Mouse (Mus musculus): ENCODE results near the gene Dlgap4.

Dlgap4 gene

DNA sequence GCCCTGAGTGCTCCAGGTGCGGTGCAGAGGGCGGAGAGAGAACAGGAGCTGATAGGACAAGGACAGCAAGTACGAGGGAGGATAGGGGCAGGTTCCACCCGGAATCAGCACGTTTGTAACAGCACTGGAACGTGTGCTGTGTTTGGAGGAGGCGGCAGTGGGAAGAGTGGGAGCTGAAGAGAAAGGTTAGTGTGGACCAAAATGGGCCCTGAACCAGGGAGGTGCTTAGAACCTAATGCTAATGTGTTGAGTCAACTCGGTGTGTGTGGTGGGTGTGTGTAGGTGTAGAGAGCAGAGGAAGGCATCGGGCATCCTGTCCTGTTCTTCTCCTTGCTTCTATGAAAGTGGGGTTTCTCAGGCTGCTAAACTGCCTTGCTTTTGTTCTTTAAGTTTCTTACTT, 127.8 kb downstream of the Dlgap4 start:
- no peak for DNase-seq (ENCODE audit: low read depth)

DNA sequence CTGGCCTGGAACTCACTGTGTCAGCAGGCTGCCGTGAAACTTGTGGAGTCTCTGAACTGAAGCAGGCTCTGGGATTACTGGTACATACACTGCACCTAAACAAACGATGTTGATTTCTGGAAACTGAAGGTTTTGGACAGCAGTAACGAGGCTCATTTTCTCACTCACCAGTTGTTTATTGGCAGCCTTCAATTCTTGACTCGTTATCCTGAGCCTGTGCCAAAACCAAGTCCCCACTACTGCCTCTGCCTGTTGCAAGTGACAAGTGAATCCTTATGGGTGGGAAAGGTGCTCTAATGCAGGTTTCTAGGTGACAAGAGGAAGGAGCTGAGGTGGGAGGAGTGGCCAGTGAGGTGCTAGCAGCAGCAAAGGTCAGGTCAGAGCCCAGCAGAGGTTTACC, 128.5 kb downstream of the Dlgap4 start:
- no peak for DNase-seq (ENCODE audit: low read depth)

DNA sequence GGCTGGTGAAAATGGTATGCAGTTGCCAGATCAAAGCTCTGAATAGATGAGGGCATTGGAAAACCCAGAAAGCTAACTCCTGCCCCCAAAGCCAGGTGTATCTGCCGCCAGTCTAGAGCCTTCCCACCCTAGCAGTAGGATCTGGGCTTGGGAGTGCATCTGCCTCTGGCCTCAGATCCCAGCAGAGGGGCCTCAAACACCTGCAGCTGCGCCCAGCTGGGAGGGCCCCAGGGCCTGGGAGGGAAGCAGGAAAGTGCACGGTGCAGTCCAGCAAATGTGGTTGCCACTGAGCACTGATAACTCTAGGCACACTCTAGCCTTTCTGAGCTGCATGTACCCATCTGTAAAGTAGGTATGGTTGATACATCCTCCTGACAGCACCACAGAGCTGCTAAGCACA, 129.7 kb downstream of the Dlgap4 start:
- DNase-seq (ENCODE audit: low read depth): no peak

DNA sequence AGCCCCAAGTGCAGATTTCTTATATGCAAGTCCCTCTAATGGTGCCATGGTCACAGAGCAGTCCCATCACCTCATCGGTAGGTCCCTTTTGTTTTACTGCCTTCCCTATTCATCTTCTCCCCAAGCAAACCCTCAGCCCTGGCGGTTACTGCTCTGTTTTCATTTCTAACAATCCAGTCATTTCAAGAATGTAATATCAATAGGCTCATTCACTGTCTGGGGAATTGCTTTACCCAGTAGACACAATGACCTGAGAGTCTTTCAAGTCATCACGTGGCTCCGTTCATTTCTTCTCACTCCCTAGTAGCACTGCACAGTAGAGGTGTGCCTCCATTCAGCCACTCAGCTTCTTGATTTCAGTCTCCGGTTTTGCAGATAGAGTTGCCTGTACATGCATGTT, 130.9 kb downstream of the Dlgap4 start:
- DNase-seq (ENCODE audit: low read depth): no peak

DNA sequence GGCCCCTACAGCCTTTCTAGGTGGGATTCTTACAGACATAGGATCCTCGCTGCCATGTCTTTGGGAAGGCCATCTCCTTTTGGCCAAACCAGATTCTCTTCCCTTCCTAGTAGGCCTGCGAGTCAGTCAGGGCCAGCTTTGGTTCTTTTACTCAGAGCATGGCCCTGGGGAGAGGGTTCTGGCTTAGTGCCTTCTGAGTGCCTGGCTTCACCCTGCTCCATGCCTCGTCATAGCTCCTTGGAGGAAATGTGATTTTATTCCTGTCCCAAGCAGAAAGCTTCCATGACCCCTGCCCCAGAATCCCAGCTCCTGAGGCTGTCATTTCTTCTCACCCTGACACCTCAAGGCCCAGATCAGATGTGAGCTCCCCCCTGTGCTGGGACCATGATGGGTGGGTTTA, 133.8 kb downstream of the Dlgap4 start:
- no peak for DNase-seq (ENCODE audit: low read depth)

DNA sequence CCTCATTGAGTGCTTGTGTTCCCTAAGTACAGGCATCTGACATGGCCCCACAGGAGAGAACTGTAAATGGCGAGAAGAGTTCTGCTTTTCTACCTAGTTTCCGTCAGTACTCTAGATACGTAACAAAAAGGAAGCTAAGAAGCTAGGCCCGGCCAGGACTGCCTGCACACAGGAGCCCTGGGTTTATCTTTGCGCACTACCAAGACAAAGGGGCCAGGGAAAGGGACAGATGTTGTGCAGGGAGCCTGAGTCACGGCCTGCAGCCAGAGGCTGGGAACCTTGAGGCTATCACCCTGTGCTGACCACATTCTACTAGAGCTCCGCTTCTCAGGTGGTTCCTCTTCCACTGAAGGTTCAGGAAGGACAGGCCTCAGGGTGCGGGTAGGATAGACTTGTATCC, 136.2 kb downstream of the Dlgap4 start:
- no peak for DNase-seq (ENCODE audit: low read depth)

DNA sequence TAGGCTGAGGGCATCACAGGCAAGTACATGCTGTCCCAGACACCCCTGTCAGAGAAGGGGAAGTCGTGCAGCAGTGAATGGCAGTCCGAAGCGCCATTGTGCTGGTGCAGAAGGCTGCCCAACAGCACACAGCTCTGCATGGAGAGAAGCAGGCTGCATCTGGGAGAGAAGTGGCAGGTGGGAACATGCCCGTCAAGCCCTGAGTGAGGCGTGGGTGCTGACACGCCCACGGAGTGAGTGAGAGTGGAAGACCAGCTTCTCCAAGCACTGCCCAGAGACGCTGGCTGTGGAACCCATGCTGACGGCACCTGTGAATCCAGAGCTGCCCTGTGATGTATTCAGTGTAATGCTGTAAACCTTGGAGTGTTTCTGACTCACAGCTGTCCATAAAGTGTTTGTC, 143.4 kb downstream of the Dlgap4 start:
- DNase-seq (ENCODE audit: low read depth): no peak

DNA sequence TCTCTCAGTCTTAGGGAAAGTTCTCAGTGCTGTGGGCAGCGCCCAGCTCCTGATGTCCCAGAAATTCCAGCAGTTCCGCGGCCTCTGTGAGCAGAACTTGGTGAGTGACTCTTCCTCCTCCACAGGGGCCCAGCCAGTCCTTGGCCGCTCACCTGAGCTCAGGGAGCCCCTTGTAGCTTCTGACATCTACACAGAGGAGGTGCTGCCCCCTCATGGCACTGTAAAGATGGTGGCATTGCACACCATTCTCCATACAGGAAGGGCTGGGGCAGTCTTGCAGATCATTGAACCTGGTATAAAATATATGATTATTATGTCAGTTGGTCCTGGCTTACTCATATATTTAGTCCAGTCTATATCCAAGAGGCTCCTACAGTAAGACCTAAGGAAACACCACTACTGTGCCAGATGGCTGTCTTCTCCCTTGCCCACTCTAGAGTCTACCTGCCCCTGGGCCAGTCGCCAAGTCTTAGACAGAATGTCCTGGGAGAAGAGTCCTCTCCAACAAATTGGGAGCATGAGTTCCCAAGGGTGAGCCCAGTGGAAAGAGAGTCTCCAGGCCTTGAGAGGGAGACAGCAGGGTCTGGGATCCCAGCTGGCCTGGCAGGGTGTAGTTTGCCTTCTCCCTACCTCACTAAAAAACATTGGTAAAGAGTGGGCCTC, 147.5 kb downstream of the Dlgap4 start:
- no peak for DNase-seq (ENCODE audit: low read depth)

DNA sequence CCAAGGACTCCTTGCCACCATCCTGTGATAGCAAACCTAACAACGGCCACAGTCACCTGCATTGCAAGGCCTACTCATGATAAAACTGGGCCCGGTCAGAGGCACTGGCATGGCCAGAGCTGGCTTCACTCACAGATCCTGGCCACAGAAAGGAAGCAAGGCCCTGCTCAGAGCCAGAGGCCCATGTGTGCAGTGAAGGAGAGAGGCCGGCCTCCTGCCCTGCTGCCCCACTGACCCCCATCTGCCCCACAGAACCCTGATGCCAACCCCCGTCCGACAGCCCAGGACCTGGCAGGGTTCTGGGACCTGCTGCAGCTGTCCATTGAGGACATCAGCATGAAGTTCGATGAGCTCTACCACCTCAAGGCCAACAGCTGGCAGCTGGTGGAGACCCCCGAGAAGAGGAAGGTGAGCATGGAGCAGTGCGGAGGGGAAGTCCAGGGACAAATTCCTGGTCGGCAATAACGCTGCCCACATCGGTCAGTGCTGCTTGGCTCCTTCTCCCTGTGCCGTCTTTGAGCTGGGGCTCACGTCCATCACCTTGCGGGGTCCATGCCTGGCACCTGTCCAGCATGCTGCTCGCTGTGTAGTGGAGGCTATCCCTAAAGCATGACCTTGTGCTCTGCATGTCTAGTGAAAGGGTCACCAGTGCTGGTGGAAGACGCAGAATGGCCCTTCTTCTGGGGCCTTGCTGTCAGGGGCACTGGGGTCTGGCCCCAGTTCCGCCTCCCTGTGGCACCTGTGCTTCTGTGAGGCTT, 148.2 kb downstream of the Dlgap4 start:
- DNase-seq (ENCODE audit: low read depth): no peak

DNA sequence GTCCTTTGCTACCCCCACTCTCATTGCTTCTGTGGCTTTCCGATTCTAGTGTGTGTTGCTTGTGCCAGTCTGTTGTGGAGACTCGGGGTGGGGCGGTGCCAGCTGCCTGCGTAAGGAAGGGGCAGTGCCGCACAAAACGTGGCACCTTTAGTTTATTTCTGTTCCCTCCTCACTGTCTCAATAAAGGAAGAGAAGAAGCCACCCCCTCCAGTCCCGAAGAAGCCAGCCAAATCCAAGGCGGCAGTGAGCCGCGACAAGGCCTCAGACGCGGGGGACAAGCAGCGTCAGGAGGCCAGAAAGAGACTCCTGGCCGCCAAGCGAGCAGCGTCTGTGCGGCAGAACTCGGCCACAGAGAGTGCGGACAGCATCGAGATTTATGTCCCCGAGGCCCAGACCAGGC, 149.0 kb downstream of the Dlgap4 start:
- no peak for DNase-seq (ENCODE audit: low read depth)

DNA sequence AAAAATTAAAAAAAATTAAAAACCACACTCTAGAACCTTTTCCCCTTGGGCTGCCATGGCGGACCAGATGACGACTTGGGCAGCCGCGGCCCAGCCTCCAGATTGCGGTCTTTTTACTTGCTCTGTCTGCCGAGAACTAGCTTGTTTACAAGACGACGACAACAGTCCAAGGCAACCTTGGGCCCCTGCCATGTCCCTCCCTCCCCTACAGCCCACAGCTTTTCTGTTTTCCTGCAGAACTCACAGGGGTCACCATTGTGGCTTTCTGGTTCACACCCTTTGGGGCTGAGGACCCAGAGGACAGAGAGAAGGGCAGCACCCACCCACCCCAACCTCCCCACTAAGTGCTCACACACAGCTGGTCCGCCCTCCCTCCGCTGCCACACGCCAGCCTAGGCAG, 149.6 kb downstream of the Dlgap4 start:
- no peak for DNase-seq (ENCODE audit: low read depth)

DNA sequence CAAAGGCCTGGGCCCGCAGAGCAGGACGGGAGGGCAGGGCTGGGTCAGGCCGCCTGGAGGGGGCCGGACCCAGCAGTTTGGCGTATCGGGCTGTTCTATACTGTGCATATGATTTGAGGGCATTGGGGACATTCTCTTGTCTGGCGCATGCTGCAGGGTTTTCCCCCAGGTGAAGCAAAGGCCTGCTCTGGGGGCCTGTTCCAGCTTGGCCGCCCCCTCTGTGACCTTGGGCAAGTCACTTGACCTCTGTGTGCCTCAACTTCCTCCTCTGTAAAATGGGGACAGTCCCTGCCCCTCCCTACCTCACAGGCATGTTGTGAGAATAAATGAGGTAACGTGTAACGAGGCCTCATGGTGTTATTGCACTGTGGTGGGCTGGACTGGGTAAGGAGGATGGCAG, 150.5 kb downstream of the Dlgap4 start:
- no peak for DNase-seq (ENCODE audit: low read depth)

DNA sequence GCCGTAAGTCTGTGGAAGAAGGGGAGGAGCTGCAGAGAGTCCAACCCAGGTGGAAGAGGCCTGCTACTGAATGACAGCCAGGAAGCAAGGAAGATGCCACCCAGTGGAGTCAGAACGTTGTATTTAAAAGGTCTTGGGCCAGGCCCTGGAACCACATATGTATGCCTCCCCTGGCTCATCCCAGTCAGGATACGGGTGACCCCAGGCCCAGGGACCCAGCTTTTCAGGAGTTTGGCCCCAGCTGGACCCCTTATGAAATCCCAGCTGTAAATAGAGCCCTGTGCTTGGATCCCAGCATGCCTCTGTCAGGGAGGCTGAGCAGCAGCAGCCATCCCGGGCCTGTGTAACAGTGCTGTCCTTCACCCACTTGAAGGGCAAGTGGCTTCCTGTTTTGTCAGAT, 151.2 kb downstream of the Dlgap4 start:
- DNase-seq (ENCODE audit: low read depth): no peak

DNA sequence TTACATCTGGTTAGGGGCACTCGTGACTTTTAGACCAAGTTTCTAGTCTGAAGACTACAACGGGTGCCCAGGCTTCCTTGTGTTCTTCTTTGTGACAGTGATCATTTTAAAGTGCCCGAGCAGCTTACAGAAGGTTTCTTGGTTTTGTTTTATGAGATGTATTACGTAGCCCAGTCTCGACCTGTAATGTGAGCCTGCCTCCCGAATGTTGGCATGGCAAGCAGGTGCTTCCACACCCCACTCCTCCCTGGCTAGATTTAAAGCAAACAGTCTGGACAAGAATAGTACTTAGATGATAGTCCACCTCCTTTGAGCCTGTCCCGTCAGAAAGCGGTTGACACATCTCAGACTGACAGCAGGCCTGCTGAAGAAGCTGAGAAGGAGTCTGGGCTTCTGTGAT, 152.1 kb downstream of the Dlgap4 start:
- no peak for DNase-seq (ENCODE audit: low read depth)

DNA sequence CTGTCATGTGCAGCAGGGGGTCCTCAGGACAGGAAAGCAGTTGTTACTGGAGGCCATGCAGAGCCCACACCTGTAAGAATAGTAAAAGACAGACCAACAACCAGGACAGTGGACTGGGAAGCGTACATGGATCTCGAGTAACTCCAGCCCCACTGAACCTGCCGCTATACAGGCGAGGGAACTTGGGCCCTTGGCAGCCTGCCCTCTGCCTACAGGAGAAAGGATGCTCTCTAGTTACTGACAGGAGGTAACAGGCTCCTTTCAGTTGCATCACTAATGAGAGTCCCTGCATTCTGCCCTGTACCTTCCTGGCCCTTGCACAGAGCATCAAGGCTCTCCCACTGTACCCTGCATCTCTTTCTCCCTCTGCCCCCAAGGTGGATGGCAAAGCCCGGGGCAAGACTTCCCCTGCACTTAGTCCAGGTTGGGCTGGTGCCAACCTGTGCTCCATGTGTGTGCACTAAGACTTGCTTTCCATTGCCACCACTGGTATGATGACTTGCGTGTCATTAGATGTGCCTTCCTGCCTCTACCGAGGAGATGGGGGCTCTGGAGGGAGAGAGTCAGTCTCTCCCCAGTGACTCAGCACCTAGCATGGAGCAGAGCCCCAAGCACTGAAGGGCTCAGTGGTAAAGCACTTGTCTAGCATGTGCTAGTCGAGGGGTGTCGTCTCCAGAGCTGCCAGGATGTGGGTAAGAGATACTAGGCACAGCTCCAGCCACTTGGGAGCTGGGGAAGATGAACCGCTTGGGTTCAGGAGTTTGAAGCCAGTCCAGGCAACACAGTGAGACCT, 152.9 kb downstream of the Dlgap4 start:
- DNase-seq (ENCODE audit: low read depth): no peak

DNA sequence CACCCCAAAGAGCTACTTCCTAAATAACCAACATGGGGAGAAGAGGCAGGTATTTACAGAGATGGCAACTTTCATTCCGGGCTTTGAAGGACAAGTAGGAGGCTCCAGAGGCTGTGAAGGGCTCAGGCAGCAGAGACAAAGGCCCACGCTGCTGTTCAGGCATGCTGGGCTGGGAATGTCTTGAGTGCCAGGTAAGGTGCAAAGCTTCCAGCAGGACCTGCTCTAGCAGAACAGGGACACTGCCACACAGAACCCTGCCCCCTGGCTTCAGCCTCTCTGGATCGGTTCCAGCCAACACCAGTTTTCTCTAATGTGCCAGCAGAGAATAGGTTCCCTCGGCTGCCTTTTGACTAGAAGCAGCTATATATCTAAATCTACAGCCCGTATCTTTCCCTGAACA, 153.6 kb downstream of the Dlgap4 start:
- DNase-seq (ENCODE audit: low read depth): no peak

DNA sequence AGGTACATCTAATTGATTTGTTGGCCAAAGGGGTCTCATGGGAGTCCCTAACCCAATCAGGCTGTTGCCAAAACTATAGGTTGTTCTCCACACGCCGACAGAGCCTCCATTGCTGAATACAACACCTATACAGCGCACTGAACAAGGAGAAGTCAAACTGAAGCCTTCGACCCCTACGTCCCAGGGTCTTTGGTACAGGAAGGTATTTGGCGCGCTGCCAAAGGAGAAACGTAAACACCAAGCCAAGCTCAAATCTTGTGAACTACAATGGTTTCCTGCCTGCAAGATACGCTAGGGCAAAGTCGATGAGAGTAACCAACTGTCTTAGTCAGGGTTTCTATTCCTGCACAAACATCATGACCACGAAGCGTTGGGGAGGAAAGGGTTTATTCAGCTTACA, 155.8 kb downstream of the Dlgap4 start:
- DNase-seq (ENCODE audit: low read depth): no peak

DNA sequence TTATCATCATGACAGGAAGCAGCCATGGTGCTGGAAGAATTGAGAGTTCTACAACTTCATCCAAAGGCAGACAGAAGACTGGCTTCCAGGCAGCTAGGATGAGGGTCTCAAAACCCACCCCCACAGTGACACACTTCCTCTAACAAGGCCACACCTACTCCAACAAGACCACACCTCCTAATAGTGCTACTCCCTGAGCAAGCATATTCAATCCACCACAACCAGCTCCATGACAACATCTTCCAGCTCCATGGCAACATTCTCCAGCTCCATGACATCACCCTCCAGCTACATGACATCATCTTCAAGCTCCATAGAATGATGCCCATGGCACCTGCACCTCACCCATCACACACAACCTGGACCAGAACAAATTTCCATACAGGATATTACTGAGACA, 160.0 kb downstream of the Dlgap4 start:
- DNase-seq (ENCODE audit: low read depth): no peak

DNA sequence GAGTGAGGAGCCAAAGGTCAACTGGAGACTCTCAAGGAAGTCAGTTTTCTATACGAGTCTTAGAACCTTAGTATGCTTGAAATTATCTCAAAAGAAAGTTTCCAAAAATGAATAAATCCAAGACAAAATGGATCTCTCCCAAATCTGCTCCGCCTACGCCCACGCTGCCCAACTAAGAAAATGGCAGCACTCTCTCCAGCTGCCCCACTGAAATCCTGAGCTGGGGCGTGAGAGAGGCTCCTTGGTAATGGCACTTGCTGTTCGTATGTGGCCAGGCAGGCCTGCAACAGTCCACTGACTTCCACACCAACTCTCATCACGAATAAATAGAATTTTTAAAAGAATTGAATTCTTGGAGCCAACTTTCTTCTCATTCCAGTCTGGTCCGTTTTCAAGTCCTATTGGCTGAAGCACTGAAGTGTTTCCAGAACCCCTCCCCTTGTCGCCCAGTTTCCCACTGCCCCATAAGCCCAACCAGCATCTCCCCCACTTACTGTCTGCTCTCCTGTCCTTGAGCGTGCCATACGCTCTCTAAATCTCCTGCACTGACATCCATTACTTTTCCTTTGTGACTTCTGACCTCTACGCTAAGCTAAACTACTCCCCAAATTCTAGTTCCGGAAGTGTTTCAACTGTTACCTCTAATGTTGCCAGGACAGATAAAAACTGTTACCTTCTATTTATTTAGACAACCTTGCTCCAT, 160.7 kb downstream of the Dlgap4 start:
- DNase-seq (ENCODE audit: low read depth): no peak

DNA sequence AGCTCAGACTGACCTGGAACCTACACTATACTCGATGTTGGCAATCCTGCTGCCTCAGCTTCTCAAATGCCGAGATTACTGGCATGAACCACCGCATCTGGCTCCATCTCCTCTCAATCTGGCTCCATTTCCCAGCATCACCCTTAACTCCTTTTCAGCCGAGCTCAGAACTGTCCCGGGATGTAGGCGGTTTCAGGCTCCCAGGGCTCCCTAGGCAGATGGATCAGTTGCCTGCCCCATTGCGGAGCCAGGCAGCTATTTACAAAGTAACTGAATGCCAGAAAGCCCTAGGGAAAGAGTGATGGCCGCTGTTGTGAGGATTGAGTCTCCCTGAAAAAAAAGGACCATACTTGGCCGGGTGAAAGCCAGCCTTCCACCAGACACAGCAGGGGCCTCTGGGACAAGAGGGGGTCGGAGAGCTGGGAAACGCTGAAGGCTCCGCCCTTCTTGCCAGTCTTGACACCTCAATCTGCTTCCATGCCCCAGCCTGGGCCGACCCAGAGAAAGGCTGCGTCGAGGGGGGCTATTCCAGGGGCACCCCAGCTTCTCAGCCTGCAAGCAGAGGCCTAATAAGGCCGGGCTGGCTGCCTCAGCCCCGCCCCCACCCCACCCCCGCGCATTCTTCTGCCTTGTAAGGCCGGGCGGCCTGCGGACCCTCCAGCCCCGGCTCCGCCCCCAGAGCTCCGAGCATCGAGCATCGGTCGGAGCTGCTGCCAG, 161.4 kb downstream of the Dlgap4 start, which contains the start of gene Myl9:
Gene Myl9 (plus strand): TSS at position 683 of the 717 bp plus-strand sequence.
- peak; percentile 24 for DNase-seq (ENCODE audit: low read depth)
